Mouse (Mus musculus): ENCODE results near the gene Gm21860. TPM values are rescaled to one million over a fixed set of nuclear protein-coding genes. Genes with fewer than 3 reads are reported as not detected.
"Not testable (repeated sequence)": the region's sequence is repeated elsewhere in the genome, so short reads cannot be mapped to it uniquely, and the experiment has no call there.

Gene Gm21860
- polyA plus RNA-seq, 1 experiment from 2014 or later: not detected

DNA sequence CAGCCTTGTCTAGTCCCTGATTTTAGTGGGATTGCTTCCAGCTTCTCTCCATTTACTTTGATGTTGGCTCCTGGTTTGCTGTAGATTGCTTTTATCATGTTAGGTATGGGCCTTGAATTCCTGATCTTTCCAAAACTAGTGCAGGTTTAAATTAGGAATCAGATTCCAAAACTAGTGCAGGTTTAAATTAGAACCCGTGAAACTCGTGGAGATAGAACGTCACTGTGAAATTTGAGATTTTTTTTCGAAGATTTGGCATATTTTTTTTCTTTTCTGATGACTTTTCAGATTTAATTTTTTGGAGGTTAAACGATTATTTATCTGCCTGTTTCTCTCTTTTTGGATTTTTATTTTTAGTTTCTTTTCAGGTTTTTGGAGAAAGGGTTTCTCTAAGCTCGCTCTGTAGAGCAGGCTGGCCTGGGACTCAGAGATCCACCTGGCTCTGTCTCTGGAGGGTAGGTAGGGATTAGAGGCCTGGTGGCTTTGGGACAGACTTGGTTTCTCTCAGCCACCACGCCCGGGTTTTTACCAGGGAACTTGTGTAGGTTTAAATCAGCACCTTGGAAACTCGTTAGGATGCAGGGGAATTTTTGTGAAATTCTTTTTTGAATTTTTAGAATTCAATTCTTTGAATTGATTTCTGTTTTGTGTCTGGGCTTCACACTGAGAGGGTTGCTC, 20.8 kb downstream of the Gm21860 start:
- H3K9ac ChIP-seq (ENCODE audit: low read depth, low read length); ATAC-seq: not testable (repeated sequence)
- WGBS: 83% methylated on average over 9 of the region's 9 CpGs

DNA sequence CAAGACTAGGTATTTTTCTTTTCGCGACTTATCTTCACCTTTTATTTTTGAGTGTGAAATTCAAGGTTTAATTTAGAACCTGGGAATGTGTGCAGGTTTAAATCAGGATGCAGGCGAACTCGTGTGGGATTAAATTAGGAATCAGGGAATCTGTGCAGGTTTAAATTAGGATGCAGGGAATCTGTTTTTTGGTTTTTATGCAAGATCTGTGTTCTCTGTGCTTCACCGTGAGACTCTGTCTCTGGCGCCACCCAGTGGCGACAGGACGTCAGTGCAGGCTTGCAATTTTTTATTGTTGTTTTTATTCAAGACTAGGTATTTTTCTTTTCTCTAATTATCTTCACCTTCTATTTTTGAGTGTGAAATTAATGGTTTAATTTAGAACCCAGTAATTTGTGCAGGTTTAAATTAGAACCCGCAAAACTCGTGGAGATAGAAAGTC, 22.5 kb downstream of the Gm21860 start:
- H3K27me3 ChIP-seq (replicated peaks; ENCODE audit: control insufficient read depth, insufficient read depth, low read length); H3K4me1 ChIP-seq (ENCODE audit: control insufficient read depth, insufficient read depth, low read length); H3K36me3 ChIP-seq (ENCODE audit: control insufficient read depth, insufficient read depth, low read length); H3K9ac ChIP-seq (ENCODE audit: low read depth, low read length); ATAC-seq; H3K9me3 ChIP-seq (ENCODE audit: control insufficient read depth, low read length); H3K27ac ChIP-seq (ENCODE audit: low read length); H3K4me2 ChIP-seq (ENCODE audit: low read depth, low read length); H3K4me3 ChIP-seq (ENCODE audit: low read length): not testable (repeated sequence)
- WGBS: 60% methylated on average over 10 of the region's 10 CpGs

More for the DNA sequence above, 20.8 kb downstream of the Gm21860 start:
- not testable (repeated sequence) for H3K4me1 ChIP-seq (ENCODE audit: control insufficient read depth, insufficient read depth, low read length); H3K4me3 ChIP-seq (ENCODE audit: low read length); H3K9me3 ChIP-seq (ENCODE audit: control insufficient read depth, low read length); H3K27me3 ChIP-seq (replicated peaks; ENCODE audit: control insufficient read depth, insufficient read depth, low read length); H3K4me2 ChIP-seq (ENCODE audit: low read depth, low read length); H3K27ac ChIP-seq (ENCODE audit: low read length); H3K36me3 ChIP-seq (ENCODE audit: control insufficient read depth, insufficient read depth, low read length)

DNA sequence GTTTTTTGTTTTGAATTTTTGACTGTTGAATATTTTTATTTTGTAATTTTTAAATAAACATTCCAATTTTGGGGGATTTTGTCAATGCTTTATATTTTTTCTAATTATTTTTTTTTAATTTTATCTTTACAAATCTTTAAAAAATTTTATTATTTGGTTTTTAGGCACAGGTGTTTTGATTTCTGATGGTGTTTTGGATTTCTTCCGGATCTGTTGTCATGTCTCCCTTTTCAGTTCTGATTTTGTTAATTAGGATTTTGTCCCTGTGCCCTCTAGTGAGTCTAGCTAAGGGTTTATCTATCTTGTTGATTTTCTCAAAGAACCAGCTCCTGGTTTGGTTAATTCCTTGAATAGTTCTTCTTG, 23.0 kb downstream of the Gm21860 start:
- 66% methylated on average over 1 of the region's 1 CpGs for WGBS
- ATAC-seq; H3K4me1 ChIP-seq (ENCODE audit: control insufficient read depth, insufficient read depth, low read length); H3K27ac ChIP-seq (ENCODE audit: low read length); H3K36me3 ChIP-seq (ENCODE audit: control insufficient read depth, insufficient read depth, low read length); H3K9me3 ChIP-seq (ENCODE audit: control insufficient read depth, low read length); H3K4me3 ChIP-seq (ENCODE audit: low read length); H3K4me2 ChIP-seq (ENCODE audit: low read depth, low read length); H3K27me3 ChIP-seq (replicated peaks; ENCODE audit: control insufficient read depth, insufficient read depth, low read length); H3K9ac ChIP-seq (ENCODE audit: low read depth, low read length): not testable (repeated sequence)

DNA sequence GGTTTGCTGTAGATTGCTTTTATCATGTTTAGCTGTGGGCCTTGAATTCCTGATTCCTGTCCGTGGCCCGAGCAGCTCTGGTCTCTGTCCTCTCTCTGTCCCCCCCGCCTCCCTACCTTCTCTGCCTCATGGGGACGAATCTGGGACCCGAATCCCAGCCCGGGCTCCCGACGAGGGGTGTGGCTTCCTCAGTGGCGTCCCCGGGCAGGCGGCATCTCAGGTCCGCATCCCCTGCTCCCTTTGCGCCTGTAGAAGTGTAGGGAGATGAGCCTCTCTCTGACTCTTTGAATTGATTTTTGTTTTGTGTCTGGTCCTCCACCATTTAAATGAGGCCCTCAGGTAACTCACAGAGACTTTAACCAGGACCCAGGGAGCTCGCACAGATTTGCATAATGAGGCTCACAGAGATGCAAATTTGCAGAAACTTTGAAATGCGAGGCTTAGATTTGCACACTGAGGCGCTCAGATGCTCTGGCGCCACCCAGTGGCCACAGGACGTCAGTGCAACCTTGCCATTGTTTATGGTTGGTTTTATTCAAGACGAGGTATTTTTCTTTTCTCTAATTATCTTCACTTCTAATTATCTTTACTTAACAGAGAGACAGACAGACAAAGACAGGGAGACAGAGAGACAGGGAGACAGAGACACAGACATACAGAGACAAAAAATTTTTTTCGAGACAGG, 23.6 kb downstream of the Gm21860 start:
- not testable (repeated sequence) for H3K27ac ChIP-seq (ENCODE audit: low read length); H3K9ac ChIP-seq (ENCODE audit: low read depth, low read length); H3K9me3 ChIP-seq (ENCODE audit: control insufficient read depth, low read length); H3K36me3 ChIP-seq (ENCODE audit: control insufficient read depth, insufficient read depth, low read length); H3K4me2 ChIP-seq (ENCODE audit: low read depth, low read length); H3K4me3 ChIP-seq (ENCODE audit: low read length); H3K4me1 ChIP-seq (ENCODE audit: control insufficient read depth, insufficient read depth, low read length); H3K27me3 ChIP-seq (replicated peaks; ENCODE audit: control insufficient read depth, insufficient read depth, low read length)
- peak; percentile 88 for ATAC-seq
- 67% methylated on average over 20 of the region's 20 CpGs for WGBS

DNA sequence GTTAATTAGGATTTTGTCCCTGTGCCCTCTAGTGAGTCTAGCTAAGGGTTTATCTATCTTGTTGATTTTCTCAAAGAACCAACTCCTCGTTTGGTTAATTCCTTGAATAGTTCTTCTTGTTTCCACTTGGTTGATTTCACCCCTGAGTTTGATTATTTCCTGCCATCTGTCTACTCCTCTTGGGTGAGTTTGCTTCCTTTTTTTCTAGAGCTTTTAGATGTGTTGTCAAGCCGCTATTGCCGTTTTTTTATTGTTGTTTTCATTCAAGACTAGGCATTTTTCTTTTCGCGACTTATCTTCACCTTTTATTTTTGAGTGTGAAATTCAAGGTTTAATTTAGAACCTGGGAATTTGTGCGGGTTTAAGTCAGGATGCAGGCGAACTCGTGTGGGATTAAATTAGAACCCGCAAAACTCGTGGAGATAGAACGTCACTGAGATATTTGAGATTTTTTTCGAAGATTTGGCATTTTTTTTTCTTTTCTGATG, 24.8 kb downstream of the Gm21860 start:
- H3K4me1 ChIP-seq (ENCODE audit: control insufficient read depth, insufficient read depth, low read length); H3K4me3 ChIP-seq (ENCODE audit: low read length); H3K9me3 ChIP-seq (ENCODE audit: control insufficient read depth, low read length); H3K27me3 ChIP-seq (replicated peaks; ENCODE audit: control insufficient read depth, insufficient read depth, low read length); H3K27ac ChIP-seq (ENCODE audit: low read length); ATAC-seq; H3K9ac ChIP-seq (ENCODE audit: low read depth, low read length); H3K4me2 ChIP-seq (ENCODE audit: low read depth, low read length); H3K36me3 ChIP-seq (ENCODE audit: control insufficient read depth, insufficient read depth, low read length): not testable (repeated sequence)
- WGBS: 73% methylated on average over 11 of the region's 12 CpGs

DNA sequence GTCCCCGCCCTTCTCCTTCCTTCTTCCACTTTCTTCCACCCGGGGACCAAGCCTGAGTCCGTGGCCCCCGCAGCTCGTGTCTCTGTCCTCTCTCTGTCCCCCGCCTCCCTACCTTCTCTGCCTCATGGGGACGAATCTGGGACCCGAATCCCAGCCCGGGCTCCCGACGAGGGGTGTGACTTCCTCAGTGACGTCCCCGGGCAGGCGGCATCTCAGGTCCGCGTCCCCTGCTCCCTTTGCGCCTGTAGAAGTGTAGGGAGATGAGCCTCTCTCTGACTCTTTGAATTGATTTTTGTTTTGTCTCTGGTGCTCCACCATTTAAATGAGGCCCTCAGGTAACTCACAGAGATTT, 25.7 kb downstream of the Gm21860 start:
- H3K36me3 ChIP-seq (ENCODE audit: control insufficient read depth, insufficient read depth, low read length); H3K9me3 ChIP-seq (ENCODE audit: control insufficient read depth, low read length); H3K4me1 ChIP-seq (ENCODE audit: control insufficient read depth, insufficient read depth, low read length); H3K27me3 ChIP-seq (replicated peaks; ENCODE audit: control insufficient read depth, insufficient read depth, low read length); H3K9ac ChIP-seq (ENCODE audit: low read depth, low read length); H3K4me3 ChIP-seq (ENCODE audit: low read length); H3K4me2 ChIP-seq (ENCODE audit: low read depth, low read length); H3K27ac ChIP-seq (ENCODE audit: low read length): not testable (repeated sequence)
- WGBS: 79% methylated on average over 15 of the region's 17 CpGs
- peak; percentile 64 for ATAC-seq

DNA sequence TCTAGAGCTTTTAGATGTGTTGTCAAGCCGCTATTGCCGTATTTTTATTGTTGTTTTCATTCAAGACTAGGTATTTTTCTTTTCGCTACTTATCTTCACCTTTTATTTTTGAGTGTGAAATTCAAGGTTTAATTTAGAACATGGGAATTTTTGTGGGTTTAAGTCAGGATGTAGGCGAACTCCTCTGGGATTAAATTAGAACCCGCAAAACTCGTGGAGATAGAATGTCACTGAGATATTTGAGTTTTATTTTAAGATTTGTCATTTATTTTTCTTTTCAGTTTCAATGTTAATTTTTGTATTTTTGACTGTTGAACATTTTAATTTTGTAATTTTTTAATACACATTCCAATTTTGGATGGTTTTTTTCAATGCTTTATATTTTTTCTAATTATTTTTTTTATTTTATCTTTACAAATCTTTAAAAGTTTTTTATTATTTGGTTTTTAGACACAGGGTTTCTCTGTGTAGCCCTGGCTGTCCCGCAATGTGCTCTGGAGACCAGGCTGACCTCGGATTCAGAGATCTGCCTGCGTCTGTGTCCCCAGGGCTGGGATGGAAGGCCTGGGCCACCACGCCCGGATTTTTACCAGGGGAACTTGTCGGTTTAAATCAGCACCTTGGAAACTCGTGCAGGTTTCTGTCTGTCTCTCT, 26.2 kb downstream of the Gm21860 start:
- WGBS: 83% methylated on average over 12 of the region's 13 CpGs

DNA sequence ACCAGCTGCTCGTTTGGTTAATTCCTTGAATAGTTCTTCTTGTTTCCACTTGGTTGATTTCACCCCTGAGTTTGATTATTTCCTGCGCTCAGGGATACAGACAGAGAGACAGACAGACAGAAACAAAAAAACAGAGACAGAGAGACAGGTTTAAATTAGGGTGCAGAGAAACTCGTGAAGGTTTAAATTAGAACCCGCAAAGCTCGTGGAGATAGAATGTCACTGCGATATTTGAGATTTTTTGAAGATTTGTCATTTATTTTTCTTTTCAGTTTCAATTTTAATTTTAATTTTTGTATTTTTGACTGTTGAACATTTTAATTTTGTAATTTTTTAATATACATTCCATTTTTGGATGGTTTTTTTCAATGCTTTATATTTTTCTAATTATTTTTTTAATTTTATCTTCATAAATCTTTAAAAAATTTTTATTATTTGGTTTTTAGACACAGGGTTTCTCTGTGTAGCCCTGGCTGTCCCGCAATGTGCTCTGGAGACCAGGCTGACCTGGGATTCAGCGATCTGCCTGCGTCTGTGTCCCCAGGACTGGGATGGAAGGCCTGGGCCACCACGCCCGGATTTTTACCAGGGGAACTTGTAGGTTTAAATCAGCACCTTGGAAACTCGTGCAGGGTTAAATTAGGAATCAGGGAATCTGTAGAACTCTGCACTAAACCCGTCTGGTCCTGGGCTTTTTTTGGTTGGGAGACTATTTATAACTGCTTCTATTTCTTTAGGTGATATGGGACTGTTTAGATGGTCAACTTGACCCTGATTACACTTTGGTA, 27.3 kb downstream of the Gm21860 start:
- not testable (repeated sequence) for H3K4me3 ChIP-seq (ENCODE audit: low read length); ATAC-seq; H3K9me3 ChIP-seq (ENCODE audit: control insufficient read depth, low read length); H3K27me3 ChIP-seq (replicated peaks; ENCODE audit: control insufficient read depth, insufficient read depth, low read length); H3K36me3 ChIP-seq (ENCODE audit: control insufficient read depth, insufficient read depth, low read length); H3K27ac ChIP-seq (ENCODE audit: low read length); H3K4me1 ChIP-seq (ENCODE audit: control insufficient read depth, insufficient read depth, low read length); H3K4me2 ChIP-seq (ENCODE audit: low read depth, low read length); H3K9ac ChIP-seq (ENCODE audit: low read depth, low read length)
- WGBS: 78% methylated on average over 13 of the region's 13 CpGs

More for the DNA sequence above, 26.2 kb downstream of the Gm21860 start:
- not testable (repeated sequence) for ATAC-seq; H3K27ac ChIP-seq (ENCODE audit: low read length); H3K4me3 ChIP-seq (ENCODE audit: low read length); H3K27me3 ChIP-seq (replicated peaks; ENCODE audit: control insufficient read depth, insufficient read depth, low read length); H3K4me2 ChIP-seq (ENCODE audit: low read depth, low read length); H3K36me3 ChIP-seq (ENCODE audit: control insufficient read depth, insufficient read depth, low read length); H3K9ac ChIP-seq (ENCODE audit: low read depth, low read length); H3K4me1 ChIP-seq (ENCODE audit: control insufficient read depth, insufficient read depth, low read length); H3K9me3 ChIP-seq (ENCODE audit: control insufficient read depth, low read length)

All from intestine, embryonic 16.5 days (tissue).